Mouse (Mus musculus): Measurements from ENCODE around the gene Syt2. TPM values are rescaled to one million over a fixed set of nuclear protein-coding genes. Genes with fewer than 3 reads are reported as not detected.

Syt2 gene
- polyA plus RNA-seq, 1 experiment from 2014 or later = 0.12 TPM

- no peak for DNase-seq (ENCODE audit: low spot score)
- H3K27ac ChIP-seq (ENCODE audit: low read depth, low read length) = no peak overlapping the region
- H3K4me3 ChIP-seq (ENCODE audit: low read depth, low read length) = no peak overlapping the region
- no peaks in the 10 kb centered on the region for H3K9me3 ChIP-seq (ENCODE audit: control insufficient read depth, low read length)
- ATAC-seq (replicated peaks; ENCODE audit: low FRiP score) = no peak
- peaks cover 2% of the 10 kb centered on the region; the same call in 1 of the 2 replicates for H3K4me1 ChIP-seq (replicated peaks; ENCODE audit: control insufficient read depth, insufficient read depth, low read length)
- H3K27me3 ChIP-seq (replicated peaks; ENCODE audit: control insufficient read depth, insufficient read depth, low read length) = peaks cover 40% of the 10 kb centered on the region
- H3K9ac ChIP-seq (ENCODE audit: low read depth, low read length) = no peak overlapping the region
- H3K36me3 ChIP-seq (ENCODE audit: control insufficient read depth, insufficient read depth, low read length) = no peaks in the 10 kb centered on the region
- WGBS = 52% methylated on average over 4 of the region's 4 CpGs
- H3K4me2 ChIP-seq = no peak overlapping the region
Measured at GRCm38 (mm10) chr1:134651851-134652398, 5.4 kb downstream of the Syt2 start.

GRCm38 (mm10) chr1:134653603-134654257, 7.3 kb downstream of the Syt2 start:
- DNase-seq (ENCODE audit: low spot score) = no peak
- no peak for ATAC-seq (replicated peaks; ENCODE audit: low FRiP score)
- 25% methylated on average over 10 of the region's 10 CpGs for WGBS
- Histone ChIP-seq H3K4me1 (replicated peaks; ENCODE audit: control insufficient read depth, insufficient read depth, low read length) (no peaks in the 10 kb centered on the region), H3K9ac (ENCODE audit: low read depth, low read length) (no peak overlapping the region), H3K27me3 (replicated peaks; ENCODE audit: control insufficient read depth, insufficient read depth, low read length) (peaks cover 22% of the 10 kb centered on the region), H3K36me3 (ENCODE audit: control insufficient read depth, insufficient read depth, low read length) (no peaks in the 10 kb centered on the region), H3K4me3 (ENCODE audit: low read depth, low read length) (no peak overlapping the region), H3K4me2 (no peak overlapping the region), H3K9me3 (ENCODE audit: control insufficient read depth, low read length) (no peaks in the 10 kb centered on the region), H3K27ac (ENCODE audit: low read depth, low read length) (no peak overlapping the region)

GRCm38 (mm10) chr1:134658841-134659240, 12.4 kb downstream of the Syt2 start:
- no peak overlapping the region for H3K27ac ChIP-seq (ENCODE audit: low read depth, low read length)
- ATAC-seq (replicated peaks; ENCODE audit: low FRiP score) = no peak

GRCm38 (mm10) chr1:134660163-134660562, 13.7 kb downstream of the Syt2 start:
- Histone ChIP-seq H3K27ac (ENCODE audit: low read depth, low read length) (no peak overlapping the region), H3K9ac (ENCODE audit: low read depth, low read length) (no peak overlapping the region), H3K4me2 (no peak overlapping the region), H3K36me3 (ENCODE audit: control insufficient read depth, insufficient read depth, low read length) (no peaks in the 10 kb centered on the region), H3K27me3 (replicated peaks; ENCODE audit: control insufficient read depth, insufficient read depth, low read length) (no peaks in the 10 kb centered on the region; the same call in 1 of the 2 replicates), H3K9me3 (ENCODE audit: control insufficient read depth, low read length) (no peaks in the 10 kb centered on the region), H3K4me1 (replicated peaks; ENCODE audit: control insufficient read depth, insufficient read depth, low read length) (no peaks in the 10 kb centered on the region), H3K4me3 (ENCODE audit: low read depth, low read length) (no peak overlapping the region)
- 53% methylated on average over 7 of the region's 7 CpGs for WGBS
- ATAC-seq (replicated peaks; ENCODE audit: low FRiP score) (no peak), DNase-seq (ENCODE audit: low spot score) (no peak)

More at GRCm38 (mm10) chr1:134658841-134659240, 12.4 kb downstream of the Syt2 start:
- Histone ChIP-seq H3K4me2 (no peak overlapping the region), H3K4me3 (ENCODE audit: low read depth, low read length) (no peak overlapping the region), H3K27me3 (replicated peaks; ENCODE audit: control insufficient read depth, insufficient read depth, low read length) (peaks cover 7% of the 10 kb centered on the region), H3K9me3 (ENCODE audit: control insufficient read depth, low read length) (no peaks in the 10 kb centered on the region), H3K4me1 (replicated peaks; ENCODE audit: control insufficient read depth, insufficient read depth, low read length) (no peaks in the 10 kb centered on the region), H3K36me3 (ENCODE audit: control insufficient read depth, insufficient read depth, low read length) (no peaks in the 10 kb centered on the region), H3K9ac (ENCODE audit: low read depth, low read length) (no peak overlapping the region)
- DNase-seq (ENCODE audit: low spot score) = no peak
- WGBS = 61% methylated on average over 7 of the region's 7 CpGs

GRCm38 (mm10) chr1:134671234-134672070, 25.0 kb downstream of the Syt2 start:
- Histone ChIP-seq H3K9me3 (ENCODE audit: control insufficient read depth, low read length) (no peaks in the 10 kb centered on the region), H3K4me2 (no peak overlapping the region), H3K36me3 (ENCODE audit: control insufficient read depth, insufficient read depth, low read length) (no peaks in the 10 kb centered on the region), H3K4me1 (replicated peaks; ENCODE audit: control insufficient read depth, insufficient read depth, low read length) (no peaks in the 10 kb centered on the region), H3K9ac (ENCODE audit: low read depth, low read length) (no peak overlapping the region), H3K27ac (ENCODE audit: low read depth, low read length) (no peak overlapping the region), H3K27me3 (replicated peaks; ENCODE audit: control insufficient read depth, insufficient read depth, low read length) (no peaks in the 10 kb centered on the region; the same call in 1 of the 2 replicates), H3K4me3 (ENCODE audit: low read depth, low read length) (no peak overlapping the region)
- ATAC-seq (replicated peaks; ENCODE audit: low FRiP score) (no peak), DNase-seq (ENCODE audit: low spot score) (no peak)
- WGBS = 72% methylated on average over 10 of the region's 10 CpGs

GRCm38 (mm10) chr1:134674312-134674711, 27.8 kb downstream of the Syt2 start:
- ATAC-seq (replicated peaks; ENCODE audit: low FRiP score) (no peak), DNase-seq (ENCODE audit: low spot score) (no peak)
- WGBS = 7% methylated on average over 1 of the region's 1 CpGs
- Histone ChIP-seq H3K4me1 (replicated peaks; ENCODE audit: control insufficient read depth, insufficient read depth, low read length) (no peaks in the 10 kb centered on the region), H3K4me3 (ENCODE audit: low read depth, low read length) (no peak overlapping the region), H3K27ac (ENCODE audit: low read depth, low read length) (no peak overlapping the region), H3K27me3 (replicated peaks; ENCODE audit: control insufficient read depth, insufficient read depth, low read length) (no peaks in the 10 kb centered on the region; the same call in 1 of the 2 replicates), H3K9ac (ENCODE audit: low read depth, low read length) (no peak overlapping the region), H3K4me2 (no peak overlapping the region), H3K9me3 (ENCODE audit: control insufficient read depth, low read length) (no peaks in the 10 kb centered on the region), H3K36me3 (ENCODE audit: control insufficient read depth, insufficient read depth, low read length) (no peaks in the 10 kb centered on the region)

GRCm38 (mm10) chr1:134679445-134679844, 33.0 kb downstream of the Syt2 start:
- H3K4me3 ChIP-seq (ENCODE audit: low read depth, low read length) = no peak overlapping the region
- 44% methylated on average over 4 of the region's 4 CpGs for WGBS
- no peak overlapping the region for H3K9ac ChIP-seq (ENCODE audit: low read depth, low read length)
- no peak for ATAC-seq (replicated peaks; ENCODE audit: low FRiP score)
- H3K4me1 ChIP-seq (replicated peaks; ENCODE audit: control insufficient read depth, insufficient read depth, low read length) = no peaks in the 10 kb centered on the region
- H3K36me3 ChIP-seq (ENCODE audit: control insufficient read depth, insufficient read depth, low read length) = no peaks in the 10 kb centered on the region
- peaks cover 6% of the 10 kb centered on the region; the same call in 1 of the 2 replicates for H3K27me3 ChIP-seq (replicated peaks; ENCODE audit: control insufficient read depth, insufficient read depth, low read length)
- no peaks in the 10 kb centered on the region for H3K9me3 ChIP-seq (ENCODE audit: control insufficient read depth, low read length)
- H3K4me2 ChIP-seq = no peak overlapping the region
- DNase-seq (ENCODE audit: low spot score) = no peak
- no peak overlapping the region for H3K27ac ChIP-seq (ENCODE audit: low read depth, low read length)

- H3K4me3 ChIP-seq (ENCODE audit: low read depth, low read length) = no peak overlapping the region
- no peak overlapping the region for H3K4me2 ChIP-seq
- no peak for ATAC-seq (replicated peaks; ENCODE audit: low FRiP score)
- H3K4me1 ChIP-seq (replicated peaks; ENCODE audit: control insufficient read depth, insufficient read depth, low read length) = no peaks in the 10 kb centered on the region
- H3K9me3 ChIP-seq (ENCODE audit: control insufficient read depth, low read length) = no peaks in the 10 kb centered on the region
- H3K27ac ChIP-seq (ENCODE audit: low read depth, low read length) = no peak overlapping the region
- no peak for DNase-seq (ENCODE audit: low spot score)
- WGBS = 21% methylated on average over 6 of the region's 6 CpGs
- H3K27me3 ChIP-seq (replicated peaks; ENCODE audit: control insufficient read depth, insufficient read depth, low read length) = peaks cover 6% of the 10 kb centered on the region; the same call in 1 of the 2 replicates
- no peaks in the 10 kb centered on the region for H3K36me3 ChIP-seq (ENCODE audit: control insufficient read depth, insufficient read depth, low read length)
- no peak overlapping the region for H3K9ac ChIP-seq (ENCODE audit: low read depth, low read length)
Measured at GRCm38 (mm10) chr1:134680617-134681016, 34.1 kb downstream of the Syt2 start.

Measured in liver, embryonic 11.5 days (tissue).